Mouse (Mus musculus) small intestine, adult 2 months (tissue): Measurements from ENCODE around the gene Susd3. TPM values are rescaled to one million over a fixed set of nuclear protein-coding genes. Genes with fewer than 3 reads are reported as not detected.

Experiments used
- H3K27ac ChIP-seq: fragments of 200-500 bp; 2 replicates; pipeline ENCODE4 v1.5.1; 2012; ENCODE audit warnings: low read depth, low read length, control low read depth, inconsistent platforms; ENCODE audit not compliant: insufficient read depth
- H3K27me3 ChIP-seq: fragments of 200-500 bp; 2 replicates; pipeline ENCODE4 v1.6.1; 2012; ENCODE audit warnings: mild to moderate bottlenecking, moderate library complexity, low read length, inconsistent platforms; ENCODE audit not compliant: control insufficient read depth, insufficient read depth
- H3K36me3 ChIP-seq: fragments of 200-500 bp; 2 replicates; pipeline ENCODE4 v1.6.1; 2012; ENCODE audit warnings: mild to moderate bottlenecking, low read length, control low read depth, inconsistent platforms; ENCODE audit not compliant: control insufficient read depth, insufficient read depth
- H3K4me1 ChIP-seq: fragments of 200-500 bp; 2 replicates; pipeline ENCODE4 v1.6.1; 2012; ENCODE audit warnings: low read length, inconsistent platforms, mixed read lengths; ENCODE audit not compliant: control insufficient read depth, insufficient read depth, insufficient read length
- H3K4me3 ChIP-seq: fragments of 200-500 bp; 2 replicates; pipeline ENCODE4 v1.5.1; 2012; ENCODE audit warnings: low read depth, mild to moderate bottlenecking, control low read depth, inconsistent platforms, low read length, moderate library complexity
- CTCF ChIP-seq: fragments of 200-500 bp; IDR thresholded peaks from 2 replicates; pipeline ENCODE4 v1.5.1; 2012; ENCODE audit warnings: low read depth, mild to moderate bottlenecking, control low read depth, inconsistent platforms, low read length, moderate library complexity, mixed read lengths; ENCODE audit not compliant: insufficient replicate concordance, insufficient read length; ENCODE audit errors: extremely low read depth
- POLR2A ChIP-seq: fragments of 200-500 bp; IDR thresholded peaks from 2 replicates; pipeline ENCODE4 v1.6.1; 2012; ENCODE audit warnings: low read depth, mild to moderate bottlenecking, control low read depth, inconsistent platforms, low read length, moderate library complexity
- WGBS: fragments of 180-500 bp; shearing (Covaris S2); methylation state at CpG from one replicate; pipeline ENCODE4 v1.1.7; 2018; 5-methylcytosine and 5-hydroxymethylcytosine counted together
- polyA plus RNA-seq: library from polyadenylated mRNA; depleted of rRNA; stranded (reverse); fragments of >200 nt; gene quantifications from 2 replicates; pipeline ENCODE4 v1.2.3, GENCODE M21; 2012

Gene Susd3
- polyA plus RNA-seq, 1 experiment: 5.1 TPM

- no peak for TF ChIP-seq CTCF
- TF ChIP-seq POLR2A: no peak
- H3K36me3 ChIP-seq: 0 out of 2 replicates have a peak, but pooled peaks cover 2% of the 10 kb centered on the region
These were observed 35.6 kb downstream of the Susd3 start for GRCm38 (mm10) chr13:49212711-49213500.

GRCm38 (mm10) chr13:49209306-49209705 is 39.2 kb downstream of the Susd3 start:
- H3K27me3 ChIP-seq: no peaks in the 10 kb centered on the region
- 86% methylated on average over 7 of the region's 7 CpGs for WGBS
- peaks cover 7% of the 10 kb centered on the region for H3K4me1 ChIP-seq

More at GRCm38 (mm10) chr13:49212711-49213500, 35.6 kb downstream of the Susd3 start:
- Histone ChIP-seq H3K4me1 (peaks cover 14% of the 10 kb centered on the region), H3K27me3 (no peaks in the 10 kb centered on the region), H3K27ac (peak overlapping the region; percentile 9; the same call in 1 of the 2 replicates), H3K4me3 (no peak overlapping the region)
- 92% methylated on average over 4 of the region's 4 CpGs for WGBS

GRCm38 (mm10) chr13:49206341-49206740 is 42.2 kb downstream of the Susd3 start:
- whole genome bisulfite sequencing: 97% methylated on average over 2 of the region's 2 CpGs
- H3K27ac ChIP-seq: no peak overlapping the region
- H3K4me1 ChIP-seq: no peaks in the 10 kb centered on the region; the same call in 1 of the 2 replicates
- peaks cover 38% of the 10 kb centered on the region for H3K36me3 ChIP-seq
- no peak overlapping the region for H3K4me3 ChIP-seq
- TF ChIP-seq POLR2A (no peak), CTCF (no peak)
- H3K27me3 ChIP-seq: no peaks in the 10 kb centered on the region

More at GRCm38 (mm10) chr13:49209306-49209705, 39.2 kb downstream of the Susd3 start:
- no peak for TF ChIP-seq CTCF
- no peak for TF ChIP-seq POLR2A
- Histone ChIP-seq H3K4me3 (no peak overlapping the region), H3K27ac (no peak overlapping the region), H3K36me3 (peaks cover 21% of the 10 kb centered on the region)

- no peak overlapping the region for H3K27ac ChIP-seq
- 43% methylated on average over 13 of the region's 13 CpGs for WGBS
- no peak for TF ChIP-seq POLR2A
- TF ChIP-seq CTCF: peak; percentile 93
- H3K36me3 ChIP-seq: peaks cover 38% of the 10 kb centered on the region
- no peak overlapping the region for H3K4me3 ChIP-seq
- no peaks in the 10 kb centered on the region; the same call in 1 of the 2 replicates for H3K4me1 ChIP-seq
- no peaks in the 10 kb centered on the region for H3K27me3 ChIP-seq
These were observed 43.0 kb downstream of the Susd3 start for GRCm38 (mm10) chr13:49205381-49205998.

- Histone ChIP-seq H3K27ac (no peak overlapping the region), H3K4me3 (no peak overlapping the region), H3K27me3 (no peaks in the 10 kb centered on the region), H3K4me1 (no peaks in the 10 kb centered on the region; the same call in 1 of the 2 replicates), H3K36me3 (peaks cover 34% of the 10 kb centered on the region)
- no peak for TF ChIP-seq CTCF
- WGBS: 94% methylated on average over 7 of the region's 7 CpGs
These were observed 46.0 kb downstream of the Susd3 start for GRCm38 (mm10) chr13:49202556-49202955.

GRCm38 (mm10) chr13:49200688-49201087 is 47.8 kb downstream of the Susd3 start:
- peaks cover 30% of the 10 kb centered on the region for H3K36me3 ChIP-seq
- H3K4me1 ChIP-seq: no peaks in the 10 kb centered on the region; the same call in 1 of the 2 replicates
- H3K4me3 ChIP-seq: no peak overlapping the region
- H3K27ac ChIP-seq: no peak overlapping the region
- no peaks in the 10 kb centered on the region for H3K27me3 ChIP-seq
- no peak for TF ChIP-seq CTCF
- no peak for TF ChIP-seq POLR2A
- WGBS: 81% methylated on average over 13 of the region's 13 CpGs

- no peaks in the 10 kb centered on the region for H3K27me3 ChIP-seq
- H3K4me3 ChIP-seq: no peak overlapping the region
- no peaks in the 10 kb centered on the region for H3K4me1 ChIP-seq
- H3K27ac ChIP-seq: no peak overlapping the region
- TF ChIP-seq CTCF: no peak
- TF ChIP-seq POLR2A: no peak
- H3K36me3 ChIP-seq: peaks cover 31% of the 10 kb centered on the region
- 91% methylated on average over 7 of the region's 7 CpGs for WGBS
These were observed 48.6 kb downstream of the Susd3 start for GRCm38 (mm10) chr13:49199891-49200290.
